Mouse (Mus musculus) kidney, adult 2 months (tissue): Measurements from ENCODE around the gene Snx9. TPM values are rescaled to one million over a fixed set of nuclear protein-coding genes. Genes with fewer than 3 reads are reported as not detected.
A peak's percentile ranks its signal among the peaks of the same experiment; 100 is the strongest.

Source experiments
- DNase-seq: peaks from one replicate; pipeline ENCODE4 v3.0.0; 2021
- H3K27ac ChIP-seq: fragments of 200-500 bp; 2 replicates; pipeline ENCODE4 v1.5.1; 2012; ENCODE audit warnings: low read depth, low read length, control low read depth, inconsistent platforms; ENCODE audit not compliant: insufficient read depth
- H3K27me3 ChIP-seq: fragments of 200-500 bp; replicated peaks from 2 replicates; pipeline ENCODE4 v1.6.1; 2012; ENCODE audit warnings: mild to moderate bottlenecking, moderate library complexity, low read length, inconsistent platforms; ENCODE audit not compliant: control insufficient read depth, insufficient read depth
- H3K36me3 ChIP-seq: fragments of 200-500 bp; 2 replicates; pipeline ENCODE4 v1.6.1; 2012; ENCODE audit warnings: mild to moderate bottlenecking, moderate library complexity, low read length, inconsistent platforms; ENCODE audit not compliant: control insufficient read depth, insufficient read depth
- H3K4me1 ChIP-seq: fragments of 200-500 bp; 2 replicates; pipeline ENCODE4 v1.6.1; 2011; ENCODE audit warnings: low read length; ENCODE audit not compliant: control insufficient read depth, insufficient read depth
- H3K4me3 ChIP-seq: fragments of 200-500 bp; 2 replicates; pipeline ENCODE4 v1.5.1; 2011; ENCODE audit warnings: mild to moderate bottlenecking, low read depth, low read length, control low read depth; ENCODE audit not compliant: insufficient read depth
- CTCF ChIP-seq: fragments of 200-500 bp; conservative IDR thresholded peaks from 2 replicates; pipeline ENCODE4 v1.5.1; 2011; ENCODE audit warnings: low read depth, mild to moderate bottlenecking, control low read depth, low read length, moderate library complexity, mixed read lengths; ENCODE audit not compliant: insufficient read depth, insufficient read length
- POLR2A ChIP-seq: fragments of 200-500 bp; IDR thresholded peaks from one replicate; pipeline ENCODE4 v1.6.1; 2011; ENCODE audit warnings: low read depth, low read length, control low read depth
- WGBS: fragments of 180-500 bp; shearing (Covaris S2); methylation state at CpG from one replicate; pipeline ENCODE4 v1.1.7; 2018; 5-methylcytosine and 5-hydroxymethylcytosine counted together
- polyA plus RNA-seq: library from polyadenylated mRNA; depleted of rRNA; stranded (reverse); fragments of >200 nt; gene quantifications from 2 replicates; pipeline ENCODE4 v1.2.3, GENCODE M21; 2012; rRNA removed

Snx9 gene
- polyA plus RNA-seq, 1 experiment: 56.6 TPM

DNA sequence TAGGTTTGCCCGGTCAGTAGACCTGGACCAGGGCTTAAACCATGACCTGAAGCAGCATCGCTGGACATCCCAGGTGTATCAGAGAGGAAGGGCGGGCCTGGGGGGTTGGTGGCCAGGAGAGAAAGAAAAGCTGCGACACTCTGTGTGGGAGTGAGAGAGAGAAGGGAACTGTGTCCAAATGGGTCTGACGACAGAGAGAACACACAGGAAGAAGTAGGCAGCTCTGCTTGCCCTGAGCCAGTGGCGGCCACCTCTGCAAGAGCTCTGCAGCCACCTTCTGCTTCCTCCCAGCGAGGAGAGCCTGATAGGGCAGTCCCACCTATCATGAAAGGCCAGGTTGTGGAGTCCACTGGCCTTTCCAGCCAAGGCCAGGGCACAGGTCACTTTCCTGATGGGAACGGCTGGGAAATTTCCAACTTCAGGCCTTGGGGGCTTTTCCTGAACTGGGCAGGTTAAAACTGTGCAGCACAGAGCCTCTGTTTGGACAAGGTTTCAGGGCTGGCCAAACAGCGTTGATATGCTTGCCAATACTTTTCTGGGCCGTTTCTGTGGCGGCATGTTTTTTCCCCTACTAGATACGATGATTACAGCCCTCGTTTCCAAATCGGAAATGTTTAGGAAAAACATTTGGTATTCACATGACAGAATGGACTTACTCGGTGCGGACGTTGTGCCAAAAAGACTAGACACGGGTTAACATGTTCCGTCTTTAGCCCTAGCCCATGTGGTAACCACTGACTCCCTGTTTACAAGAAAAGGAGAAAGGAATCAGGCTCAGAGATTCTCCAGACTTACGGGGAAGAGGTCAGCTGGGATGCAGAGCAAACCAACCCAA is 135.3 kb downstream of the Snx9 start:
- Histone ChIP-seq H3K27ac (peak overlapping the region; percentile 7; the same call in 1 of the 2 replicates), H3K27me3 (no peaks in the 10 kb centered on the region), H3K36me3 (no peaks in the 10 kb centered on the region), H3K4me3 (peak overlapping the region; percentile 10; the same call in 1 of the 2 replicates), H3K4me1 (no peaks in the 10 kb centered on the region)
- DNase-seq: no peak
- 64% methylated on average over 20 of the region's 20 CpGs for WGBS
- TF ChIP-seq CTCF (no peak), POLR2A (no peak)

DNA sequence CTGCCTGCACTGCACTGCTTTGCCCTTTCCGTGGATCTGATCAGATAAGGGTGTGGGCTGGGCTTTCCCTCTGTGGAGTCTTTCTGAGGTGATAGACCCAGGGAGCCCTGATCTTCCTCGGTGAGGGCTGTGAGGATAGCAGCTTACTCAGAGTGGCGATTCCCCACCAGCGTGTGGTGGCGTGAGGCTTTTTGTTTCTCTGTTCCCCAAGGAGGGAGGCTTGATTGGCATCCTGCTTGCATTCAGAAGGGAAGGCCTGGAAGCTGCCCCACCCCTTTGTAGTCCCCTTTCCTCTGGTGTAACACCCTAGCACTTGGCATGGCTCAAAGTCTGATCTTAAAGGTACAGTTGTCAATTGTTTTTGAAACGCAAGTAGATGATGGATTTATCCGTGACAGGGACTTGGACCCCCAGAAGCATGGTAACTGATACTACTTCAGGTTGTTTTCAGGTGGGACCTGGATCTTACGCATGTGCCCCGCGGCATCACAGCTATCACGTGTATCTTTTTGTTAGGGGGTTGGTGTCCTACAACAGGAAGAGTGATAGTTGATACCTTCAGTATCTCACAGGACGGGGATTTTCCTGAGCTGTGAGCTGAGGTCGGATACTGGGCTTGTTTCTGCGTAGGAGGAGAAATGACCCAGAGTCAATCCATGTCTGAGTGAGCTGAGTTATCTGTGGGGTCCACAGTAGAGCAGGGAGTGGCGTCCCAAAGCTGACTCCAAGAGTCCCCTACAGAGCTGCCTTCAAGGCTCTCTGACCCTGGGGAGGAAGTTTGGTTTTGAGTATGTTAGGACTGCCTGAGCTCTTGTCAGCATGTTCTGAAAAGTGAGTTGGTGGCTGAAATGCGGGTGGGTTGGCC is 136.2 kb downstream of the Snx9 start:
- no peaks in the 10 kb centered on the region for H3K36me3 ChIP-seq
- DNase-seq: peak; percentile 43
- peak overlapping the region; percentile 7; the same call in 1 of the 2 replicates for H3K27ac ChIP-seq
- 47% methylated on average over 16 of the region's 16 CpGs for WGBS
- TF ChIP-seq CTCF (no peak), POLR2A (no peak)
- H3K27me3 ChIP-seq: no peaks in the 10 kb centered on the region
- no peaks in the 10 kb centered on the region for H3K4me1 ChIP-seq
- 0 out of 2 replicates have a peak overlapping the region, but pooled peaks have one; percentile 1 for H3K4me3 ChIP-seq

GRCm38 (mm10) chr17:5977921-5978504 is 136.9 kb downstream of the Snx9 start:
- Histone ChIP-seq H3K27me3 (no peaks in the 10 kb centered on the region), H3K36me3 (no peaks in the 10 kb centered on the region), H3K4me3 (no peak overlapping the region), H3K27ac (no peak overlapping the region), H3K4me1 (no peaks in the 10 kb centered on the region)
- no peak for TF ChIP-seq CTCF
- no peak for TF ChIP-seq POLR2A
- WGBS: 74% methylated on average over 8 of the region's 8 CpGs
- DNase-seq: peak; percentile 37

DNA sequence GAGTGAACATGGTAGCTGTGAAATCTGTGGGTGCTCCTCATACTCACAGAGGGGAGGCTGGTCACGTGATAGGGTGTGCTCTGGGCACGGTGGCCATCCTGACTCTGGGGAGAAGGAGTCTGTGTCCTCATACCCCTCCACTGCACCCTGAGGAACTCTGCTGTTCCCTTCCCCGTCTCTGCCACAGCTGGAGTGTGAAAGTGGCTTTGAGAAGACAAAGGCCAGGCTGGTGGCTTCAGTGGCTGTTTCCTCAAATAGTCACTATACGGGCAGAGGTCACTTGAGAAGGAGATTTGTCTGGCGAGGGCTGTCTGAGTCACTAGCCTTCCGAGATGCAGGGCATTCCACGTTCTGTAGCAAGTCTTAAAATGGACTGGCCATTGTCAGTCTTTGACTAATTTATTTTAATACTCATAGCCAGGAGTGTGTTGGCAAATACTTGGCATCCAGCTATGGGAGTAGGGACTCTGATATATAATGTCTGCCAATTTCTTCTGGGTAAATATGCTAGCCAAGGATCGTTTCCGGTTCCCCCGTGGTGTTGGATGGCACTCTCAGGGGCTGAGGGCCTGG is 137.5 kb downstream of the Snx9 start:
- no peaks in the 10 kb centered on the region for H3K27me3 ChIP-seq
- H3K4me1 ChIP-seq: no peaks in the 10 kb centered on the region
- no peak overlapping the region for H3K27ac ChIP-seq
- no peak for DNase-seq
- WGBS: 66% methylated on average over 10 of the region's 10 CpGs
- no peak for TF ChIP-seq POLR2A
- TF ChIP-seq CTCF: no peak
- no peaks in the 10 kb centered on the region for H3K36me3 ChIP-seq
- H3K4me3 ChIP-seq: no peak overlapping the region

DNA sequence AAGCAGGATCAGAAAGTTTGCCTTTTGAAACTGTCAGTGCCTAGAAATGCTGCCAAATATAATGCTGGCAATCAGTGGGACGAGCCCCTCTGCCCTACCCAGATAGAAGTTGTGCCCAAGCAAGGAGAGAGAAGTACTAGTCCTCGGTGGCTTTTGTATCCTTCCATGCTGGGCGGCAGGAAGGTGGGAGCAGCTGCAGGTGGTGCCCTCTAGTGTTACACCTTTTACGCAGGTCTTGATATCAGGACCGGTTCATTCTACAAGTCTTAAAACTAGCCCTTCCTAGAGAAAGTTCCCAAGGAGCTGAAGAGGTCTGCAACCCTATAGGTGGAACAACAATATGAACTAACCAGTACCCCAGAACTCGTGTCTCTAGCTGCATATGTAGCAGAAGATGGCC is 139.7 kb downstream of the Snx9 start:
- Histone ChIP-seq H3K4me1 (no peaks in the 10 kb centered on the region), H3K4me3 (no peak overlapping the region), H3K27me3 (no peaks in the 10 kb centered on the region), H3K27ac (no peak overlapping the region), H3K36me3 (no peaks in the 10 kb centered on the region)
- DNase-seq: peak; percentile 45
- 49% methylated on average over 6 of the region's 6 CpGs for WGBS
- peak; percentile 69 for TF ChIP-seq CTCF
- no peak for TF ChIP-seq POLR2A

Other genes starting within 250 kb of the Snx9 start
- gene Synj2, start 100.0 kb downstream of the Snx9 start, polyA plus RNA-seq: 1.5 and 1.8 TPM in 2 replicates
- gene Serac1, start 238.4 kb downstream of the Snx9 start, polyA plus RNA-seq: 4.1 and 4.3 TPM in 2 replicates
- gene Gtf2h5, start 238.5 kb downstream of the Snx9 start, polyA plus RNA-seq: 25.4 and 39.5 TPM in 2 replicates